Mouse (Mus musculus): ENCODE measurements around the gene Tubb5. TPM values are rescaled to one million over a fixed set of nuclear protein-coding genes. Genes with fewer than 3 reads are reported as not detected.
A peak's percentile ranks its signal among the peaks of the same experiment; 100 is the strongest.

Tubb5 gene
- polyA plus RNA-seq, 1 experiment, result 228 TPM

- no peak for TF ChIP-seq CTCF (IDR thresholded peaks at IDR 0.05; ENCODE audit: insufficient read depth, low read depth, low read length)
- TF ChIP-seq POLR2A (IDR thresholded peaks at IDR 0.05; ENCODE audit: insufficient read depth, low read depth, low read length), result no peak
- H3K4me3 ChIP-seq (ENCODE audit: insufficient read depth, low read depth, low read length), result no peak overlapping the region
- WGBS, result 67% methylated on average over 7 of the region's 7 CpGs
- 0 out of 2 replicates have a peak overlapping the region, but pooled peaks have one; percentile 2 for H3K27ac ChIP-seq (ENCODE audit: insufficient read depth, low read depth, low read length)
- peaks cover 6% of the 10 kb centered on the region; the same call in 1 of the 2 replicates for H3K4me1 ChIP-seq (ENCODE audit: control insufficient read depth, insufficient read depth, low read length)
Observed at GRCm38 (mm10) chr17:35813653-35814052, 24.5 kb downstream of the Tubb5 start.

GRCm38 (mm10) chr17:35813245-35813647 lies 24.9 kb downstream of the Tubb5 start:
- Histone ChIP-seq H3K4me1 (ENCODE audit: control insufficient read depth, insufficient read depth, low read length) (peaks cover 6% of the 10 kb centered on the region; the same call in 1 of the 2 replicates), H3K4me3 (ENCODE audit: insufficient read depth, low read depth, low read length) (no peak overlapping the region), H3K27ac (ENCODE audit: insufficient read depth, low read depth, low read length) (0 out of 2 replicates have a peak overlapping the region, but pooled peaks have one; percentile 2)
- TF ChIP-seq CTCF (IDR thresholded peaks at IDR 0.05; ENCODE audit: insufficient read depth, low read depth, low read length) (no peak), POLR2A (IDR thresholded peaks at IDR 0.05; ENCODE audit: insufficient read depth, low read depth, low read length) (no peak)
- WGBS, result 32% methylated on average over 7 of the region's 7 CpGs

GRCm38 (mm10) chr17:35812736-35813135 lies 25.4 kb downstream of the Tubb5 start:
- WGBS, result 68% methylated on average over 6 of the region's 6 CpGs
- no peak for TF ChIP-seq POLR2A (IDR thresholded peaks at IDR 0.05; ENCODE audit: insufficient read depth, low read depth, low read length)
- no peak for TF ChIP-seq CTCF (IDR thresholded peaks at IDR 0.05; ENCODE audit: insufficient read depth, low read depth, low read length)

GRCm38 (mm10) chr17:35812307-35812706 lies 25.8 kb downstream of the Tubb5 start:
- WGBS, result 81% methylated on average over 5 of the region's 5 CpGs
- no peak overlapping the region for H3K27ac ChIP-seq (ENCODE audit: insufficient read depth, low read depth, low read length)
- no peak overlapping the region for H3K4me3 ChIP-seq (ENCODE audit: insufficient read depth, low read depth, low read length)
- H3K4me1 ChIP-seq (ENCODE audit: control insufficient read depth, insufficient read depth, low read length), result peaks cover 6% of the 10 kb centered on the region; the same call in 1 of the 2 replicates
- TF ChIP-seq CTCF (IDR thresholded peaks at IDR 0.05; ENCODE audit: insufficient read depth, low read depth, low read length) (no peak), POLR2A (IDR thresholded peaks at IDR 0.05; ENCODE audit: insufficient read depth, low read depth, low read length) (no peak)

More at GRCm38 (mm10) chr17:35812736-35813135, 25.4 kb downstream of the Tubb5 start:
- H3K27ac ChIP-seq (ENCODE audit: insufficient read depth, low read depth, low read length), result 0 out of 2 replicates have a peak overlapping the region, but pooled peaks have one; percentile 7
- H3K4me3 ChIP-seq (ENCODE audit: insufficient read depth, low read depth, low read length), result no peak overlapping the region
- peaks cover 6% of the 10 kb centered on the region; the same call in 1 of the 2 replicates for H3K4me1 ChIP-seq (ENCODE audit: control insufficient read depth, insufficient read depth, low read length)

GRCm38 (mm10) chr17:35810900-35811648 lies 27.0 kb downstream of the Tubb5 start:
- TF ChIP-seq POLR2A (IDR thresholded peaks at IDR 0.05; ENCODE audit: insufficient read depth, low read depth, low read length), result no peak
- no peak for TF ChIP-seq CTCF (IDR thresholded peaks at IDR 0.05; ENCODE audit: insufficient read depth, low read depth, low read length)
- WGBS, result 65% methylated on average over 5 of the region's 5 CpGs

GRCm38 (mm10) chr17:35809395-35809794 lies 28.7 kb downstream of the Tubb5 start:
- TF ChIP-seq POLR2A (IDR thresholded peaks at IDR 0.05; ENCODE audit: insufficient read depth, low read depth, low read length), result no peak
- no peak for TF ChIP-seq CTCF (IDR thresholded peaks at IDR 0.05; ENCODE audit: insufficient read depth, low read depth, low read length)
- Histone ChIP-seq H3K4me1 (ENCODE audit: control insufficient read depth, insufficient read depth, low read length) (peaks cover 6% of the 10 kb centered on the region; the same call in 1 of the 2 replicates), H3K27ac (ENCODE audit: insufficient read depth, low read depth, low read length) (no peak overlapping the region), H3K4me3 (ENCODE audit: insufficient read depth, low read depth, low read length) (no peak overlapping the region)
- 92% methylated on average over 11 of the region's 11 CpGs for WGBS

More at GRCm38 (mm10) chr17:35810900-35811648, 27.0 kb downstream of the Tubb5 start:
- Histone ChIP-seq H3K4me3 (ENCODE audit: insufficient read depth, low read depth, low read length) (no peak overlapping the region), H3K27ac (ENCODE audit: insufficient read depth, low read depth, low read length) (no peak overlapping the region), H3K4me1 (ENCODE audit: control insufficient read depth, insufficient read depth, low read length) (peaks cover 6% of the 10 kb centered on the region; the same call in 1 of the 2 replicates)

GRCm38 (mm10) chr17:35808073-35808472 lies 30.0 kb downstream of the Tubb5 start:
- Histone ChIP-seq H3K27ac (ENCODE audit: insufficient read depth, low read depth, low read length) (no peak overlapping the region), H3K4me1 (ENCODE audit: control insufficient read depth, insufficient read depth, low read length) (0 out of 2 replicates have a peak, but pooled peaks cover 3% of the 10 kb centered on the region), H3K4me3 (ENCODE audit: insufficient read depth, low read depth, low read length) (no peak overlapping the region)
- TF ChIP-seq POLR2A (IDR thresholded peaks at IDR 0.05; ENCODE audit: insufficient read depth, low read depth, low read length), result no peak
- TF ChIP-seq CTCF (IDR thresholded peaks at IDR 0.05; ENCODE audit: insufficient read depth, low read depth, low read length), result no peak
- 52% methylated on average over 9 of the region's 9 CpGs for WGBS

GRCm38 (mm10) chr17:35803858-35804399 lies 34.2 kb downstream of the Tubb5 start:
- no peak overlapping the region for H3K27ac ChIP-seq (ENCODE audit: insufficient read depth, low read depth, low read length)
- no peak overlapping the region for H3K4me3 ChIP-seq (ENCODE audit: insufficient read depth, low read depth, low read length)
- TF ChIP-seq POLR2A (IDR thresholded peaks at IDR 0.05; ENCODE audit: insufficient read depth, low read depth, low read length) (no peak), CTCF (IDR thresholded peaks at IDR 0.05; ENCODE audit: insufficient read depth, low read depth, low read length) (no peak)
- WGBS, result 90% methylated on average over 4 of the region's 4 CpGs
- H3K4me1 ChIP-seq (ENCODE audit: control insufficient read depth, insufficient read depth, low read length), result no peaks in the 10 kb centered on the region

- WGBS, result 55% methylated on average over 6 of the region's 6 CpGs
- H3K4me3 ChIP-seq (ENCODE audit: insufficient read depth, low read depth, low read length), result no peak overlapping the region
- no peaks in the 10 kb centered on the region for H3K4me1 ChIP-seq (ENCODE audit: control insufficient read depth, insufficient read depth, low read length)
- H3K27ac ChIP-seq (ENCODE audit: insufficient read depth, low read depth, low read length), result no peak overlapping the region
- no peak for TF ChIP-seq CTCF (IDR thresholded peaks at IDR 0.05; ENCODE audit: insufficient read depth, low read depth, low read length)
- no peak for TF ChIP-seq POLR2A (IDR thresholded peaks at IDR 0.05; ENCODE audit: insufficient read depth, low read depth, low read length)
Observed at GRCm38 (mm10) chr17:35803020-35803419, 35.1 kb downstream of the Tubb5 start.

Data from olfactory bulb, adult 2 months (tissue).